Comparison of ENCODE assay signal across 15 mouse cellular contexts in the genomic region with DNA sequence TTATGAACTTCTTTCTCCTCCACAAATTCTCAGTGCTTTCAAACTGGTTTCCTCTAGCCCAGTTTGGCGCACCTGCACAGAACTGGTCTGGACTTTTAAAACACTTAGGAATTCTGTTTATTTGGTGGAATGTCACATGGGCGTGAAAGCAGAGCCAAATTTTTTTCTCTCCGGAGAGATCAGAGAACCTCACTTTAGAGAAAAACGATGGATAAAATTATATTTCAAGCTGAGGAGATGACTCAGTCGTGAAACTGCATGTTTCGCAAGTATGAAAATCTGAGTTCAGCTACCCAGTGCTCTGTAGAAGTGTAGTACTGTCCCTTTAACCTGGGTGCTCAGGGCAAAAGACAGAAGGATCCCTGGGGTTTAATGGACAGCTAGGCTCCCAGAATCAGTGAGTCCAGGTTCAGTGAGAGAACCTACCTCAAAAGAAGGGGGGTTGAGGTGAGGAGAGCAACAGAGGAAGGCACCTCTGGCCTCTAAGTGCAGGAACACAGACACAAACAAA. TPM values are rescaled to one million over a fixed set of nuclear protein-coding genes. Genes with fewer than 3 reads are reported as not detected.
A peak's percentile ranks its signal among the peaks of the same experiment; 100 is the strongest.
DNase-seq lines count a peak whose midpoint lies in the region; ATAC-seq and TF ChIP-seq lines count a peak whose summit lies in the region.
"Had no signal": no experiment of that assay in that cellular context is flagged by ENCODE, and none has a peak within 500 bp of the region (broad histone marks: within the 10 kb centered on the region; RNA-seq: fewer than 3 reads in every experiment).

No protein-coding gene starts in this region.

- DNase-seq in gastrocnemius, adult 2 months = no peak
- DNase-seq in gastrocnemius, postnatal 10 days = no peak
- DNase-seq in embryonic facial prominence, embryonic 10.5 days (ENCODE audit: low spot score) = no peak
- no peak for DNase-seq in right cerebral cortex, adult 18-20 months
- no peak for DNase-seq in cerebellum, adult 18-20 months
- DNase-seq: B cell, adult 2 months; cerebellum, postnatal 14 days had no signal

- H3K4me3 ChIP-seq in gastrocnemius, adult 2 months = peak overlapping the region; percentile 23
- peak overlapping the region; percentile 68 for H3K4me3 ChIP-seq in megakaryocyte, embryonic 14.5 days (replicated peaks)
- H3K4me3 ChIP-seq in kidney, embryonic 16.5 days (ENCODE audit: low read length) = no peak overlapping the region
- no peak overlapping the region for H3K4me3 ChIP-seq in embryonic facial prominence, embryonic 10.5 days
- H3K4me3 ChIP-seq: embryonic facial prominence, embryonic 13.5 days; forebrain, embryonic 13.5 days; hindbrain, embryonic 15.5 days; midbrain, embryonic 12.5 days had no signal

- ATAC-seq in megakaryocyte, adult 5-6 weeks (ENCODE audit: poor library complexity, severe bottlenecking) = no peak
- ATAC-seq in kidney, embryonic 16.5 days (ENCODE audit: low FRiP score, low TSS enrichment) = no peak
- ATAC-seq: forebrain, embryonic 13.5 days had no signal

- H3K9ac ChIP-seq in kidney, embryonic 16.5 days (replicated peaks; ENCODE audit: low read length) = no peak overlapping the region
- H3K9ac ChIP-seq: embryonic facial prominence, embryonic 13.5 days; forebrain, embryonic 13.5 days; hindbrain, embryonic 15.5 days; midbrain, embryonic 12.5 days had no signal

- no peaks in the 10 kb centered on the region for H3K9me3 ChIP-seq in megakaryocyte, embryonic 14.5 days
- no peaks in the 10 kb centered on the region for H3K9me3 ChIP-seq in kidney, embryonic 16.5 days (ENCODE audit: low read length)
- H3K9me3 ChIP-seq in embryonic facial prominence, embryonic 10.5 days = no peaks in the 10 kb centered on the region
- H3K9me3 ChIP-seq: embryonic facial prominence, embryonic 13.5 days; forebrain, embryonic 13.5 days; G1E; hindbrain, embryonic 15.5 days; midbrain, embryonic 12.5 days had no signal

- peak overlapping the region; percentile 77 for H3K27ac ChIP-seq in gastrocnemius, adult 2 months
- H3K27ac ChIP-seq in kidney, embryonic 16.5 days (ENCODE audit: low read length) = peak overlapping the region; percentile 32; the same call in 1 of the 2 replicates
- H3K27ac ChIP-seq in embryonic facial prominence, embryonic 10.5 days (replicated peaks) = no peak overlapping the region
- H3K27ac ChIP-seq: embryonic facial prominence, embryonic 13.5 days; forebrain, embryonic 13.5 days; hindbrain, embryonic 15.5 days; midbrain, embryonic 12.5 days had no signal

- no peaks in the 10 kb centered on the region for H3K27me3 ChIP-seq in megakaryocyte, embryonic 14.5 days (replicated peaks)
- H3K27me3 ChIP-seq in kidney, embryonic 16.5 days (ENCODE audit: insufficient read depth, low read length) = no peaks in the 10 kb centered on the region
- no peaks in the 10 kb centered on the region for H3K27me3 ChIP-seq in embryonic facial prominence, embryonic 10.5 days (replicated peaks; ENCODE audit: low read depth, poor library complexity, severe bottlenecking)
- H3K27me3 ChIP-seq: embryonic facial prominence, embryonic 13.5 days; forebrain, embryonic 13.5 days; hindbrain, embryonic 15.5 days; midbrain, embryonic 12.5 days had no signal

- H3K36me3 ChIP-seq in megakaryocyte, embryonic 14.5 days (replicated peaks; ENCODE audit: low read length) = peaks cover 2% of the 10 kb centered on the region
- no peaks in the 10 kb centered on the region for H3K36me3 ChIP-seq in kidney, embryonic 16.5 days (ENCODE audit: insufficient read depth, low read length)
- H3K36me3 ChIP-seq in embryonic facial prominence, embryonic 10.5 days (replicated peaks) = no peaks in the 10 kb centered on the region
- H3K36me3 ChIP-seq: embryonic facial prominence, embryonic 13.5 days; hindbrain, embryonic 15.5 days; midbrain, embryonic 12.5 days had no signal

- intact Hi-C loops in gastrocnemius, adult 2 months (cut with DNase I) = loop anchor here (5.0 kb wide), 1 partner anchor 36 kb away; the partner anchor contains the start of gene Usf3

- WGBS in kidney, embryonic 16.5 days = 80% methylated on average over 6 of the region's 6 CpGs
- WGBS in embryonic facial prominence, embryonic 10.5 days = 92% methylated on average over 6 of the region's 6 CpGs

- TF ChIP-seq CTCF in gastrocnemius, adult 2 months (IDR thresholded peaks at IDR 0.05) = no peak

- H3K4me2 ChIP-seq in kidney, embryonic 16.5 days (replicated peaks; ENCODE audit: low read depth, low read length) = no peak overlapping the region
- H3K4me2 ChIP-seq: embryonic facial prominence, embryonic 13.5 days; forebrain, embryonic 13.5 days; hindbrain, embryonic 15.5 days; midbrain, embryonic 12.5 days had no signal

- peaks cover 50% of the 10 kb centered on the region for H3K4me1 ChIP-seq in megakaryocyte, embryonic 14.5 days
- H3K4me1 ChIP-seq in kidney, embryonic 16.5 days (ENCODE audit: insufficient read depth, low read length) = peaks cover 10% of the 10 kb centered on the region; the same call in 1 of the 2 replicates
- H3K4me1 ChIP-seq in embryonic facial prominence, embryonic 10.5 days = peaks cover 18% of the 10 kb centered on the region

RNA-seq across cellular contexts. Expression of gene Atp6v1a, which starts 2.9 kb away (rescaled TPM):
- total RNA-seq in gastrocnemius, adult 2 months (2021) = 10 to 100 TPM; 17.0 to 20.1 TPM
- 10 to 100 TPM; 40.0 to 45.3 TPM for total RNA-seq in gastrocnemius, postnatal 10 days (2021)
- 0.77 and 3.0 TPM in 2 replicates for polyA plus RNA-seq in megakaryocyte, embryonic 14.5 days (2012; ENCODE audit: insufficient read depth, low replicate concordance)
- 84.2 and 92.1 TPM in 2 replicates for total RNA-seq in megakaryocyte, adult 5-6 weeks (2015)
- total RNA-seq in megakaryocyte, adult 5-6 weeks (2017) = 111 and 131 TPM in 2 replicates
- 116 and 123 TPM in 2 replicates for polyA plus RNA-seq in kidney, embryonic 16.5 days (2015; fragmentation: Nextera tagmentation; extraction: Ambion mirVana)
- 40.5 and 42.8 TPM in 2 replicates for polyA plus RNA-seq in embryonic facial prominence, embryonic 10.5 days (2016; fragmentation: Nextera tagmentation; extraction: Ambion mirVana)

RNA-seq across cellular contexts. Expression of gene Naa50, which starts 3.1 kb away (rescaled TPM):
- total RNA-seq in gastrocnemius, adult 2 months (2021) = 100 to 1,000 TPM; 181 to 195 TPM
- 100 to 1,000 TPM; 231 to 242 TPM for total RNA-seq in gastrocnemius, postnatal 10 days (2021)
- 1.1 and 6.5 TPM in 2 replicates for polyA plus RNA-seq in megakaryocyte, embryonic 14.5 days (2012; ENCODE audit: insufficient read depth, low replicate concordance)
- 66.0 and 77.7 TPM in 2 replicates for total RNA-seq in megakaryocyte, adult 5-6 weeks (2015)
- 49.4 and 59.2 TPM in 2 replicates for total RNA-seq in megakaryocyte, adult 5-6 weeks (2017)
- polyA plus RNA-seq in kidney, embryonic 16.5 days (2015; fragmentation: Nextera tagmentation; extraction: Ambion mirVana) = 102 and 106 TPM in 2 replicates
- 133 and 135 TPM in 2 replicates for polyA plus RNA-seq in embryonic facial prominence, embryonic 10.5 days (2016; fragmentation: Nextera tagmentation; extraction: Ambion mirVana)

RNA-seq across cellular contexts. Expression of gene Usf3, which starts 36.5 kb away (rescaled TPM):
- total RNA-seq in gastrocnemius, adult 2 months (2021) = 10 to 100 TPM; 41.6 to 47.9 TPM
- 10 to 100 TPM; 35.8 to 40.6 TPM for total RNA-seq in gastrocnemius, postnatal 10 days (2021)
- 0.88 and 0.89 TPM in 2 replicates for polyA plus RNA-seq in megakaryocyte, embryonic 14.5 days (2012; ENCODE audit: insufficient read depth, low replicate concordance)
- total RNA-seq in megakaryocyte, adult 5-6 weeks (2015) = 36.9 and 41.7 TPM in 2 replicates
- total RNA-seq in megakaryocyte, adult 5-6 weeks (2017) = 13.9 and 17.6 TPM in 2 replicates
- polyA plus RNA-seq in kidney, embryonic 16.5 days (2015; fragmentation: Nextera tagmentation; extraction: Ambion mirVana) = 3.0 and 3.5 TPM in 2 replicates
- polyA plus RNA-seq in embryonic facial prominence, embryonic 10.5 days (2016; fragmentation: Nextera tagmentation; extraction: Ambion mirVana) = 2.6 TPM in 2 replicates

Comparison
In these comparisons a context has a peak if more than half of its experiments do, and no peak if none do; other contexts are left out.
1. H3K4me3 ChIP-seq: peak in gastrocnemius, adult 2 months (single experiment) and megakaryocyte, embryonic 14.5 days (single experiment); none in kidney, embryonic 16.5 days (single experiment) and embryonic facial prominence, embryonic 10.5 days (single experiment).